Mouse (Mus musculus): ENCODE results near the gene Odf4. TPM values are rescaled to one million over a fixed set of nuclear protein-coding genes. Genes with fewer than 3 reads are reported as not detected.

The Odf4 gene
- polyA plus RNA-seq, 2 experiments: not detected

DNA sequence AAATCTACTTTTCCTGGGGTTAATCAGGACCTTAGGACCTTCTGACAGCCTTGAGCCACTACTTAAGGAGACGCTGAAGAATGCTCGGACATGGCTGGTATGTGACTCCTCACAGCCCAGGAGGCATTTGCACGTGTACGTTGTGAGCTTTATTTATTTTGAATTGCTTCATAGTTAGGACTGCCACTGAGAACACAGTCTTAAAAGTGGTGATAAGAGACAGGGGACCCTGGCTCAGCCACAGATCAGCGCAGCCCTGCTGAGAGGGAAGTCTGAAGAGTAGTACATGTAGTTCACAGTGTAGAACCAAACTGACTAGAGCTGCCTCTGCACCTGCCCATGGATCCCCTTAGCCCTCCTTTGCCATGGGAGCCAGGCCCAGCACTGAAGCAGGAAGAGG is 35.1 kb downstream of the Odf4 start:
- Histone ChIP-seq H3K27ac (no peak overlapping the region), H3K4me1 (replicated peaks; ENCODE audit: control insufficient read depth in 2 of 2, insufficient read depth in 2 of 2, low read length in 1 of 2) (peaks cover 13 to 22% of the 10 kb centered on the region in 2 experiments), H3K4me3 (ENCODE audit: insufficient read depth in 1 of 2, low read depth in 2 of 2, low read length in 2 of 2) (no peak overlapping the region), H3K36me3 (replicated peaks; ENCODE audit: control insufficient read depth, insufficient read depth, low read depth) (no peaks in the 10 kb centered on the region), H3K9ac (replicated peaks) (no peak overlapping the region), H3K9me3 (ENCODE audit: control insufficient read depth, low read length) (no peaks in the 10 kb centered on the region), H3K27me3 (ENCODE audit: control insufficient read depth, insufficient read depth, low read length) (no peaks in the 10 kb centered on the region), H3K4me2 (ENCODE audit: low read depth) (no peak overlapping the region)
- ATAC-seq (ENCODE audit: insufficient read depth) (no peak), DNase-seq (ENCODE audit: low read depth in 3 of 3, low spot score in 3 of 3) (no peak)
- WGBS (ENCODE audit: insufficient replicate concordance): 52% methylated on average over 5 of the region's 5 CpGs
- TF ChIP-seq EP300 (IDR thresholded peaks at IDR 0.05; ENCODE audit: low read depth) (no peak), CTCF (IDR thresholded peaks at IDR 0.05; ENCODE audit: low read depth) (no peak)

DNA sequence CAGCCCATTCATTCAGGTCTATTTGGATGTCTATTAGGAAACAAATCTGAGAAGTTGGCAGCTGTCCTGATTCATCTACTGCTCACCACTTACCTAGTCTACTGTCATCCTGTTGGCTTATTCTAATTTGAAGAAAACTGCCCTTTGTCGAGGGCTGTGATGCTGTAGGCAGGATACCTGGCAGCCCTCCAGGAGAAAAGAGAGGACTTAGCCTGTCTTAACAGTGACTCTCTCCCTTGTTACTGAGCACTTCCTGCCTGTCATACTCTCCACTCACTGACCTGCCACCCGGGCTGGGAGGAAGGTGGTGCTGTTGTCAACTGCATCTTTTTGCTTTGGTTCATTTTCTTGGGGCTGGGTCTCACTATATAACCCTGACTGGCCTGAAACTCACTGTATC is 36.3 kb downstream of the Odf4 start:
- no peak overlapping the region for H3K27ac ChIP-seq
- no peak for DNase-seq (ENCODE audit: low read depth in 3 of 3, low spot score in 3 of 3)
- H3K4me2 ChIP-seq (ENCODE audit: low read depth): no peak overlapping the region
- no peak for TF ChIP-seq EP300 (IDR thresholded peaks at IDR 0.05; ENCODE audit: low read depth)
- TF ChIP-seq CTCF (IDR thresholded peaks at IDR 0.05; ENCODE audit: low read depth): no peak
- peaks cover 7 to 11% of the 10 kb centered on the region in 2 experiments for H3K4me1 ChIP-seq (replicated peaks; ENCODE audit: control insufficient read depth in 2 of 2, insufficient read depth in 2 of 2, low read length in 1 of 2)
- no peak for ATAC-seq (ENCODE audit: insufficient read depth)
- 27% methylated on average over 2 of the region's 2 CpGs for WGBS (ENCODE audit: insufficient replicate concordance)
- no peaks in the 10 kb centered on the region for H3K9me3 ChIP-seq (ENCODE audit: control insufficient read depth, low read length)
- H3K27me3 ChIP-seq (ENCODE audit: control insufficient read depth, insufficient read depth, low read length): no peaks in the 10 kb centered on the region
- H3K36me3 ChIP-seq (replicated peaks; ENCODE audit: control insufficient read depth, insufficient read depth, low read depth): no peaks in the 10 kb centered on the region
- no peak overlapping the region for H3K4me3 ChIP-seq (ENCODE audit: insufficient read depth in 1 of 2, low read depth in 2 of 2, low read length in 2 of 2)
- H3K9ac ChIP-seq (replicated peaks): no peak overlapping the region

DNA sequence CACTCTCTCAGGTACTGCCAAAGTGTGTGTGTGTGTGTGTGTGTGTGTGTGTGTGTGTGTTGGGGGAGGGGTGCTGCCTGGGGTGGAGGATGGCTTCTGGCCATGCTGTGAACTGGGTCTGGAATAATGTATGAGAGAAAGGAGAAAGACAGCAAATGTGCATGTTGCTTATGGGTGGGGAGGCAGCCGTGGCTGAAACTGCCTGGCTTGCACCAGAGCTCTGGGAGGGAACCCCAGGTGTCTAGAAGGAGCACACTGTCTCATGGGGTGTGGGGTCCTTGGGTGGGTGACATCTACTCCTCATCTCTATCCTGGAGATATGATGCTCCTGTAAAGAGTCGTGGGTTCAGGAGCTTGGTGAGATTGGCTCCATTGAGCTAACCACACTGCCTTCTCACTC is 38.2 kb downstream of the Odf4 start:
- Histone ChIP-seq H3K36me3 (replicated peaks; ENCODE audit: control insufficient read depth, insufficient read depth, low read depth) (no peaks in the 10 kb centered on the region), H3K4me1 (replicated peaks; ENCODE audit: control insufficient read depth in 2 of 2, insufficient read depth in 2 of 2, low read length in 1 of 2) (peaks cover 17 to 26% of the 10 kb centered on the region in 2 experiments), H3K9ac (replicated peaks) (no peak overlapping the region), H3K9me3 (ENCODE audit: control insufficient read depth, low read length) (no peaks in the 10 kb centered on the region), H3K4me3 (ENCODE audit: insufficient read depth in 1 of 2, low read depth in 2 of 2, low read length in 2 of 2) (no peak overlapping the region), H3K4me2 (ENCODE audit: low read depth) (no peak overlapping the region), H3K27me3 (ENCODE audit: control insufficient read depth, insufficient read depth, low read length) (no peaks in the 10 kb centered on the region), H3K27ac (no peak overlapping the region)
- 45% methylated on average over 2 of the region's 2 CpGs for WGBS (ENCODE audit: insufficient replicate concordance)
- no peak for TF ChIP-seq CTCF (IDR thresholded peaks at IDR 0.05; ENCODE audit: low read depth)
- no peak for TF ChIP-seq EP300 (IDR thresholded peaks at IDR 0.05; ENCODE audit: low read depth)
- ATAC-seq (ENCODE audit: insufficient read depth) (no peak), DNase-seq (ENCODE audit: low read depth in 3 of 3, low spot score in 3 of 3) (no peak)

DNA sequence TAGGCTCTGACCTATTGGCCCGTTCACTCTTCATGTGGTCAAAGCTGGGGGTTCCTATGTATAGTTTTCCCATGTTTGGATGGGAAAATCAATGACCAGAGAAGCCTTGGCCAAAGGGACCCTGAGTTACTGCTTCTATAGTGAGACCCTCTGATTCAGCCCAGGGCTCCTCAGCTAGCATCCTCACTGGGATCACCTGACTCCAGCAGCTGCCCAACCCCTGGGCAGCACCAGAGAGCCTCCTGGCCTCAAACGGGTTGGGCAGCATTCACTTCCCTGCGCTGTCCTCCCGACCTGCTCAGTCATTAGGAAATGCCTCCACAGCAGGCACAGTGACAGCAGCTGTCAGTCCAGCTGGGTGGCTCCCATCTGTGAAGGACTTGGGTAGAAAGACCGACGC is 38.6 kb downstream of the Odf4 start, which contains the start of gene Rnf222:
TSS of gene Rnf222 (plus strand) at position 301 of the 400 bp plus-strand sequence.
- DNase-seq (ENCODE audit: low read depth in 3 of 3, low spot score in 3 of 3): no peak
- Histone ChIP-seq H3K27me3 (ENCODE audit: control insufficient read depth, insufficient read depth, low read length) (no peaks in the 10 kb centered on the region), H3K4me2 (ENCODE audit: low read depth) (no peak within 1 kb of the TSS), H3K9ac (replicated peaks) (no peak within 1 kb of the TSS), H3K9me3 (ENCODE audit: control insufficient read depth, low read length) (no peaks in the 10 kb centered on the region), H3K4me3 (ENCODE audit: insufficient read depth in 1 of 2, low read depth in 2 of 2, low read length in 2 of 2) (no peak within 1 kb of the TSS), H3K4me1 (replicated peaks; ENCODE audit: control insufficient read depth in 2 of 2, insufficient read depth in 2 of 2, low read length in 1 of 2) (peaks cover 19 to 30% of the 10 kb centered on the region in 2 experiments), H3K27ac (no peak within 1 kb of the TSS), H3K36me3 (replicated peaks; ENCODE audit: control insufficient read depth, insufficient read depth, low read depth) (no peaks in the 10 kb centered on the region)
- WGBS (ENCODE audit: insufficient replicate concordance): 40% methylated on average over 6 of the region's 6 CpGs
- no peak for ATAC-seq (ENCODE audit: insufficient read depth)
- TF ChIP-seq CTCF (IDR thresholded peaks at IDR 0.05; ENCODE audit: low read depth) (no peak), EP300 (IDR thresholded peaks at IDR 0.05; ENCODE audit: low read depth) (no peak)

DNA sequence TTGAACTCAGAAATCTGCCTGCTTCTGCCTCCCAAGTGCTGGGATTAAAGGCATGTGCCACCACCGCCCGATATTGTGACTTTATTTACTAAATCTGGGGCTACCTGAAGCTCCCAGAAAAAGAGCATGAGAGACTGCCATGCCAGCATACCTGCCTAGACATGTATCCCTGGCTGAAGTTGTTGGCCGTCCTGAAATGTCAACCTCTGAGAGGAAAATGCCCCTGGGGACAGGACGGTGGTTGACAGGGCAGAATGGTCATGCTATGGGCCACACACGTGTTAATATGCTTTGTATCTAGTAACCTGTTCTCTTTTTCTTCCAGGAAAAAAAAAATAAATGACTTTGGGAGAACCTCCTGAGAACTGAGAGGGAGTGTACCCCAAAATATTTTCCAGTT is 40.8 kb downstream of the Odf4 start:
- no peak for TF ChIP-seq EP300 (IDR thresholded peaks at IDR 0.05; ENCODE audit: low read depth)
- no peak for TF ChIP-seq CTCF (IDR thresholded peaks at IDR 0.05; ENCODE audit: low read depth)
- 80% methylated on average over 5 of the region's 5 CpGs for WGBS (ENCODE audit: insufficient replicate concordance)
- no peaks in the 10 kb centered on the region for H3K36me3 ChIP-seq (replicated peaks; ENCODE audit: control insufficient read depth, insufficient read depth, low read depth)
- H3K4me2 ChIP-seq (ENCODE audit: low read depth): no peak overlapping the region
- ATAC-seq (ENCODE audit: insufficient read depth): no peak
- peaks cover 15 to 24% of the 10 kb centered on the region in 2 experiments for H3K4me1 ChIP-seq (replicated peaks; ENCODE audit: control insufficient read depth in 2 of 2, insufficient read depth in 2 of 2, low read length in 1 of 2)
- no peak overlapping the region for H3K9ac ChIP-seq (replicated peaks)
- no peaks in the 10 kb centered on the region for H3K27me3 ChIP-seq (ENCODE audit: control insufficient read depth, insufficient read depth, low read length)
- no peak overlapping the region for H3K4me3 ChIP-seq (ENCODE audit: insufficient read depth in 1 of 2, low read depth in 2 of 2, low read length in 2 of 2)
- no peaks in the 10 kb centered on the region for H3K9me3 ChIP-seq (ENCODE audit: control insufficient read depth, low read length)
- DNase-seq (ENCODE audit: low read depth in 3 of 3, low spot score in 3 of 3): no peak
- H3K27ac ChIP-seq: no peak overlapping the region

Data from liver, embryonic 14.5 days (tissue).